Mouse (Mus musculus) naive thymus-derived CD4-positive, alpha-beta T cell, adult 5 months (primary cell): Measurements from ENCODE around the gene Vwc2. TPM values are rescaled to one million over a fixed set of nuclear protein-coding genes. Genes with fewer than 3 reads are reported as not detected.

Experiments
- polyA plus RNA-seq: library from polyadenylated mRNA; unstranded; fragments of 100-300 nt; shearing (Covaris generic); gene quantifications from one replicate; pipeline ENCODE4 v1.2.1, GENCODE M21; 2017

Gene Vwc2
- polyA plus RNA-seq = not detected

GRCm38 (mm10) chr11:11113576-11114233 lies at the start of gene Vwc2:
TSS of gene Vwc2 (plus strand) at chr11:11114223.

